Mouse (Mus musculus) MEL (cell line): ENCODE measurements around the gene Cyp39a1.

Experiments used
- CTCF ChIP-seq, 3 experiments: IDR thresholded peaks in 2 of 3; conservative IDR thresholded peaks in 1 of 3; 2 replicates each; pipeline ENCODE4 v1.5.1; 2011 to 2012; ENCODE audit warnings: low read length in 3 of 3, low read depth in 2 of 3, mild to moderate bottlenecking in 2 of 3, improper control_type of control experiment in 1 of 3, inconsistent platforms in 1 of 3, mixed read lengths in 1 of 3, moderate library complexity in 1 of 3; ENCODE audit not compliant: control insufficient read depth in 1 of 3, insufficient read depth in 1 of 3, poor library complexity in 1 of 3, severe bottlenecking in 1 of 3
- EP300 ChIP-seq, 2 experiments: IDR thresholded peaks; 2 replicates each; pipeline ENCODE4 v1.6.1; 2011; ENCODE audit warnings: improper control_type of control experiment in 2 of 2, low read length in 2 of 2, low read depth in 1 of 2, mild to moderate bottlenecking in 1 of 2
- NRF1 ChIP-seq: IDR thresholded peaks from 2 replicates; pipeline ENCODE4 v1.6.1; 2014; ENCODE audit warnings: low read depth, mild to moderate bottlenecking, inconsistent platforms, low read length, improper control_type of control experiment, moderate library complexity; ENCODE audit not compliant: poor library complexity, insufficient read depth, severe bottlenecking
- POLR2A ChIP-seq, 2 experiments: IDR thresholded peaks; 2 replicates each; pipeline ENCODE4 v1.6.1; 2011 to 2012; ENCODE audit warnings: low read length in 2 of 2, mild to moderate bottlenecking in 2 of 2, control low read depth in 1 of 2, improper control_type of control experiment in 1 of 2, low read depth in 1 of 2, moderate library complexity in 1 of 2; ENCODE audit not compliant: control insufficient read depth in 1 of 2, insufficient read depth in 1 of 2, poor library complexity in 1 of 2
- POLR2AphosphoS2 ChIP-seq: IDR thresholded peaks from 2 replicates; pipeline ENCODE4 v1.6.1; 2011; ENCODE audit warnings: low read length, improper control_type of control experiment
- POLR2AphosphoS5 ChIP-seq: IDR thresholded peaks from 2 replicates; pipeline ENCODE4 v1.6.1; 2012; ENCODE audit warnings: low read depth, borderline replicate concordance, mild to moderate bottlenecking, inconsistent platforms, low read length, moderate library complexity, mixed read lengths
- SIN3A ChIP-seq: IDR thresholded peaks from 2 replicates; pipeline ENCODE4 v1.6.1; 2012; ENCODE audit warnings: low read length, improper control_type of control experiment, inconsistent platforms
- TCF12 ChIP-seq: IDR thresholded peaks from 2 replicates; pipeline ENCODE4 v1.6.1; 2014; ENCODE audit warnings: low read depth, mild to moderate bottlenecking, inconsistent platforms, low read length, improper control_type of control experiment, moderate library complexity
- ZC3H11A ChIP-seq: IDR thresholded peaks from 2 replicates; pipeline ENCODE4 v1.6.1; 2012; ENCODE audit warnings: low read depth, mild to moderate bottlenecking, inconsistent platforms, low read length, improper control_type of control experiment

DNA sequence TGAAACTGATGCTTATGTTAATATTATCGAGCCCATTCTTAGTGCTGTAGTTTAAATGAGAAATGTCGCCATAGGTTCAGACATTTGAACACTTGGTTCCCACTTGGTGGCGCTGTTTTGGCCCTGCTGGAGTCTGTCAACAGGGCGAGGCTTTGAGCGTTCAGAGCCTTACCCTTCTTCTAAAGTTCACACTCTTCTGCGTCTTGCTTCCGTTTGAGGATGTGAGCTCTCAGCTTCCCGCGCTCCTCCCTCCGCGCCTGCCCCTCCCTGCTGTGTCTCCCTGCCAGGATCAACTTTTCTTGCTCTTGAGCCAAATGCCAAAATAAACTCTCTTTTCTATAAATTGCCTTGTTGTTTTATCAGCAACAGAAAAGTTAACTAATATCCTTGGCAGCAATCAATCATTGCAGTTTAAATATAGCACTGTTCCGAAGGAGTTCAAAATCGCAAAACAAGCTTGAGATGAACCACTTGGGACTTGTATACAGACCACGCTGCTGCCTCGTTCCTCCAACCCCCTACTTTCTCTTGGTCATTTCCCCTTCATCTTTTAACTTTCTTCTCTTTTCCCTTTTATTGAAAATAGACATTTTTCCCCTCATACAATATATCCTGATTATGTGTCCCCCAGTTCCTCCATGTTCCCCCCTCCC lies 91.5 kb downstream of the Cyp39a1 start:
- TF ChIP-seq CTCF (IDR thresholded peaks at IDR 0.05 in 2 of 3, conservative IDR thresholded peaks at IDR 0.05 in 1 of 3; ENCODE audit: control insufficient read depth in 1 of 3, insufficient read depth in 1 of 3, low read depth in 2 of 3, low read length in 3 of 3, poor library complexity in 1 of 3, severe bottlenecking in 1 of 3) (no peak), POLR2AphosphoS5 (no peak), POLR2AphosphoS2 (no peak), POLR2A (IDR thresholded peaks at IDR 0.05; ENCODE audit: control insufficient read depth in 1 of 2, insufficient read depth in 1 of 2, low read depth in 1 of 2, low read length in 2 of 2, poor library complexity in 1 of 2) (no peak), SIN3A (no peak), EP300 (IDR thresholded peaks at IDR 0.05; ENCODE audit: low read depth in 1 of 2, low read length in 2 of 2) (no peak), ZC3H11A (no peak), NRF1 (no peak), TCF12 (no peak)
